Mouse (Mus musculus): ENCODE results near the gene Cxcr2.

The Cxcr2 gene

GRCm38 (mm10) chr1:74153461-74154184 lies at the start of gene Cxcr2:
Cxcr2 (plus strand) TSS chr1:74153989.
- DNase-seq (ENCODE audit: low read depth): no peak

GRCm38 (mm10) chr1:74105660-74106059 lies 48.1 kb upstream of the Cxcr2 start:
- DNase-seq (ENCODE audit: low read depth): no peak

GRCm38 (mm10) chr1:74106214-74106613 lies 47.6 kb upstream of the Cxcr2 start:
- no peak for DNase-seq (ENCODE audit: low read depth)

GRCm38 (mm10) chr1:74107931-74108618 lies 45.7 kb upstream of the Cxcr2 start:
- DNase-seq (ENCODE audit: low read depth): no peak

- DNase-seq (ENCODE audit: low read depth): no peak
Measured at GRCm38 (mm10) chr1:74109670-74110069, 44.1 kb upstream of the Cxcr2 start.

- no peak for DNase-seq (ENCODE audit: low read depth)
Measured at GRCm38 (mm10) chr1:74110932-74111695, 42.7 kb upstream of the Cxcr2 start.

GRCm38 (mm10) chr1:74111696-74112030 lies 42.1 kb upstream of the Cxcr2 start:
- DNase-seq (ENCODE audit: low read depth): no peak

- no peak for DNase-seq (ENCODE audit: low read depth)
Measured at GRCm38 (mm10) chr1:74113071-74113470, 40.7 kb upstream of the Cxcr2 start.

- no peak for DNase-seq (ENCODE audit: low read depth)
Measured at GRCm38 (mm10) chr1:74117876-74118275, 35.9 kb upstream of the Cxcr2 start.

GRCm38 (mm10) chr1:74119115-74119514 lies 34.7 kb upstream of the Cxcr2 start:
- DNase-seq (ENCODE audit: low read depth): no peak

- DNase-seq (ENCODE audit: low read depth): no peak
Measured at GRCm38 (mm10) chr1:74121138-74121537, 32.7 kb upstream of the Cxcr2 start.

- DNase-seq (ENCODE audit: low read depth): no peak
Measured at GRCm38 (mm10) chr1:74121821-74122576, 31.8 kb upstream of the Cxcr2 start.

GRCm38 (mm10) chr1:74123215-74123614 lies 30.6 kb upstream of the Cxcr2 start:
- no peak for DNase-seq (ENCODE audit: low read depth)

- DNase-seq (ENCODE audit: low read depth): no peak
Measured at GRCm38 (mm10) chr1:74124021-74124981, 29.5 kb upstream of the Cxcr2 start, which contains the start of gene Tns1. Tns1 (minus strand) TSS chr1:74124449.

- DNase-seq (ENCODE audit: low read depth): peak; percentile 56
Measured at GRCm38 (mm10) chr1:74124991-74125552, 28.7 kb upstream of the Cxcr2 start, which contains the start of gene Rufy4. Rufy4 (plus strand) TSS chr1:74125541.

- no peak for DNase-seq (ENCODE audit: low read depth)
Measured at GRCm38 (mm10) chr1:74130883-74131659, 22.7 kb upstream of the Cxcr2 start.

- DNase-seq (ENCODE audit: low read depth): no peak
Measured at GRCm38 (mm10) chr1:74132011-74132410, 21.8 kb upstream of the Cxcr2 start.

GRCm38 (mm10) chr1:74133954-74134353 lies 19.8 kb upstream of the Cxcr2 start:
- DNase-seq (ENCODE audit: low read depth): no peak

- peak; percentile 46 for DNase-seq (ENCODE audit: low read depth)
Measured at GRCm38 (mm10) chr1:74135326-74135950, 18.4 kb upstream of the Cxcr2 start.

All from c-Kit-positive CD71-positive TER-119-negative erythroid progenitor cells, embryonic 14.5 days (primary cell).